Mouse (Mus musculus): ENCODE measurements around the gene Svep1. TPM values are rescaled to one million over a fixed set of nuclear protein-coding genes. Genes with fewer than 3 reads are reported as not detected.
A peak's percentile ranks its signal among the peaks of the same experiment; 100 is the strongest.

The Svep1 gene
- polyA plus RNA-seq, 1 experiment from 2014 or later: 2.0 TPM

DNA sequence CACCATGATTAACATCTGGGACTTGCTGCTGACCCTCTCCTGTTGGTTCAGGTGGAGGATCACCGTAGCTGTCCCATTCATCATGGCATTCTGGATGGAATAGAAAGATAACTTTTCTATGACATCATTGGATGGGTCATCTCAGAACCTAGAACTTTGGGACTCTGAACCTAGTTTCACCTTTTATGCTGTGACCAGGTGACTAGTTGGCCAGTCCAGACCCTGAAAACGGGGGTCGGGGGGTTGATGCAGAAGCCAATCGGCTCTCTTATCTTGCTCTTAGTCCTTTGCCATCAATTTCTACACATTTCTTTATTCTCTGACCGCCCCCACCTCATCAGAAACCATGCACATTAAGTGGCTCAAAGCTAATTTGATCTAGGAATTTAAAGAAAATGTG lies 197.6 kb downstream of the Svep1 start, which contains the start of gene Txndc8:
Txndc8 (minus strand) TSS at position 101 of the 400 bp plus-strand sequence.
- ATAC-seq: no peak
- H3K4me1 ChIP-seq (replicated peaks; ENCODE audit: control insufficient read depth, insufficient read depth, low read length): no peaks in the 10 kb centered on the region
- no peak within 1 kb of the TSS for H3K4me2 ChIP-seq (replicated peaks; ENCODE audit: low read depth)
- no peaks in the 10 kb centered on the region for H3K36me3 ChIP-seq (ENCODE audit: control insufficient read depth, insufficient read depth)
- H3K9ac ChIP-seq (ENCODE audit: low read depth, low read length): no peak within 1 kb of the TSS
- TF ChIP-seq CTCF (IDR thresholded peaks at IDR 0.05; ENCODE audit: low read depth): no peak
- no peak within 1 kb of the TSS for H3K27ac ChIP-seq (ENCODE audit: low read depth, low read length)
- no peaks in the 10 kb centered on the region for H3K27me3 ChIP-seq (replicated peaks; ENCODE audit: control insufficient read depth, insufficient read depth, low read length)
- no peaks in the 10 kb centered on the region for H3K9me3 ChIP-seq (ENCODE audit: control insufficient read depth)
- 92% methylated on average over 5 of the region's 5 CpGs for WGBS
- H3K4me3 ChIP-seq (ENCODE audit: low read depth, low read length): no peak within 1 kb of the TSS

DNA sequence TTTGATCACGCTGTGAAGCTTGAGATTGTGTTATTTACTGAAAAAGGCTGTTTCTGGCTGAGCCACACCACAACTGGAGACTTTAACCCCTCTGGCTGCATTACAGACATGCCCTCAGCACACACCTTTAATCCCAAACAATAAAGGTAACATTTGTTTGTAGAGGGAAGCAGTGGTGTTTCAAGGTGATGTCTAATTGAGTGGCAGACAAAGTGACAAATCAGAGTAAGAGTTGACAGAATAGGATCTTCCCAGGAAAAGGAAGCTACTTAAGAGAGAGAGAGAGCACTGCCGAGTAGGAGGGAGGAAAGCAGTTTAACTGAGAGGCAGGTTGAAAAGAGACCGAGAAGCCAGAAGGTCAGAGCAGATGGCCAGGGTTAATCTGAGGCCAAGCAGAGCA lies 203.2 kb downstream of the Svep1 start:
- no peaks in the 10 kb centered on the region for H3K9me3 ChIP-seq (ENCODE audit: control insufficient read depth)
- H3K36me3 ChIP-seq (ENCODE audit: control insufficient read depth, insufficient read depth): no peaks in the 10 kb centered on the region
- no peak overlapping the region for H3K9ac ChIP-seq (ENCODE audit: low read depth, low read length)
- no peak overlapping the region for H3K4me2 ChIP-seq (replicated peaks; ENCODE audit: low read depth)
- ATAC-seq: peak; percentile 43
- H3K27me3 ChIP-seq (replicated peaks; ENCODE audit: control insufficient read depth, insufficient read depth, low read length): no peaks in the 10 kb centered on the region
- TF ChIP-seq CTCF (IDR thresholded peaks at IDR 0.05; ENCODE audit: low read depth): no peak
- no peaks in the 10 kb centered on the region for H3K4me1 ChIP-seq (replicated peaks; ENCODE audit: control insufficient read depth, insufficient read depth, low read length)
- no peak overlapping the region for H3K4me3 ChIP-seq (ENCODE audit: low read depth, low read length)
- no peak overlapping the region for H3K27ac ChIP-seq (ENCODE audit: low read depth, low read length)
- WGBS: 57% methylated on average over 3 of the region's 3 CpGs

Other genes with a start within 250 kb of the Svep1 start
- not detected in 2 replicates for gene Txndc8, start 197.7 kb downstream of the Svep1 start, polyA plus RNA-seq (2015; fragmentation: Nextera tagmentation; extraction: Ambion mirVana)
- 0.21 and 0.22 TPM in 2 replicates for gene Musk, start 79.1 kb upstream of the Svep1 start, polyA plus RNA-seq (2015; fragmentation: Nextera tagmentation; extraction: Ambion mirVana)